Mouse (Mus musculus) midbrain, postnatal 0 days (tissue): ENCODE results near the gene Dlx4. TPM values are rescaled to one million over a fixed set of nuclear protein-coding genes. Genes with fewer than 3 reads are reported as not detected.

Experiments
- ATAC-seq: fragments of 200-750 bp; cut with Nextera tagmentation; 2 replicates; pipeline ENCODE4 v1.8.0; 2017; ENCODE audit warnings: moderate number of reproducible peaks, mild to moderate bottlenecking, moderate TSS enrichment, moderate library complexity; ENCODE audit not compliant: low FRiP score
- DNase-seq: peaks from one replicate; pipeline ENCODE4 v3.0.0-alpha.2; 2015; ENCODE audit warnings: low spot score
- H3K27ac ChIP-seq: fragments of 300-500 bp; sonication (generic); 2 replicates; pipeline ENCODE4 v1.5.1; 2014; ENCODE audit warnings: low read depth, mild to moderate bottlenecking, low read length, mixed read lengths
- H3K27me3 ChIP-seq: fragments of 300-500 bp; sonication (generic); 2 replicates; pipeline ENCODE4 v1.6.1; 2014; ENCODE audit warnings: low read length, control low read depth, mixed read lengths; ENCODE audit not compliant: insufficient read depth
- H3K36me3 ChIP-seq: fragments of 300-500 bp; sonication (generic); 2 replicates; pipeline ENCODE4 v1.6.1; 2014; ENCODE audit warnings: low read length, control low read depth, mixed read lengths; ENCODE audit not compliant: insufficient read depth
- H3K4me1 ChIP-seq: fragments of 300-500 bp; sonication (generic); 2 replicates; pipeline ENCODE4 v1.6.1; 2014; ENCODE audit warnings: mild to moderate bottlenecking, control low read depth, antibody characterized with exemption, low read length, mixed read lengths; ENCODE audit not compliant: insufficient read depth
- H3K4me2 ChIP-seq: fragments of 300-500 bp; sonication (generic); 2 replicates; pipeline ENCODE4 v1.6.1; 2014; ENCODE audit warnings: low read depth, mild to moderate bottlenecking, low read length, mixed read lengths; ENCODE audit not compliant: poor library complexity, severe bottlenecking
- H3K4me3 ChIP-seq: fragments of 300-500 bp; sonication (generic); 2 replicates; pipeline ENCODE4 v1.5.1; 2014; ENCODE audit warnings: low read depth, mild to moderate bottlenecking, low read length, moderate library complexity
- H3K9ac ChIP-seq: fragments of 300-500 bp; sonication (generic); replicated peaks from 2 replicates; pipeline ENCODE4 v1.6.1; 2014; ENCODE audit warnings: mild to moderate bottlenecking, low read length, moderate library complexity, mixed read lengths; ENCODE audit not compliant: poor library complexity, severe bottlenecking
- H3K9me3 ChIP-seq: fragments of 300-500 bp; sonication (generic); 2 replicates; pipeline ENCODE4 v1.6.1; 2016; ENCODE audit warnings: low read length, control low read depth
- CTCF ChIP-seq: IDR thresholded peaks from 2 replicates; pipeline ENCODE4 v1.5.1; 2016; ENCODE audit warnings: antibody characterized with exemption, mild to moderate bottlenecking
- WGBS: fragments of 180-500 bp; shearing (Covaris S2); extraction: QIAGEN DNeasy Blood & Tissue Kit; methylation state at CpG from one replicate; pipeline ENCODE4 v1.1.7; 2014; 5-methylcytosine and 5-hydroxymethylcytosine counted together
- polyA plus RNA-seq: library from polyadenylated mRNA; unstranded; fragments of >200 nt; fragmentation: Nextera tagmentation; extraction: Ambion mirVana; gene quantifications from 2 replicates; pipeline ENCODE4 v1.2.1, GENCODE M21; 2015
- total RNA-seq: library from RNA; depleted of rRNA; stranded (reverse); fragments of >200 nt; gene quantifications from 2 replicates; pipeline ENCODE4 v1.2.3, GENCODE M21; 2014; rRNA removed

Dlx4 gene
- total and polyA plus RNA-seq, 2 experiments from 2014 or later: 0.51 to 0.60 TPM

DNA sequence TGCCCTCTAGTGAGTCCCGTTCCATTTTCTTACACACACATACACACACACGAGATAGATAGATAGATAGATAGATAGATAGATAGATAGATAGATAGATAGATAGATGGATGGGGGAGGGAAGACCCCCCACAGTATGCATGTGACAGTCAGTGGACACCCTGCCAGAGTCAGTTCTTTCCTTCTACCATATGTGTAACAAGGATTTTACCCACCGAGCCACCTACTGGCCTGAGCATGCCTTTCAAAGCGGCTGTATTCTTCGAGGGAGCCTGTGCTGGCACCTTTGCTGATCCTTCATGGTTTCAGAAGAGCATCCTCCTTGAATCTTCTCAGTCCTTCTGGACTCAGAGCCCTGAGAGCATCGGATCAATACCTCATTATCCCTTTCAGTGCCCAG lies 48.2 kb downstream of the Dlx4 start:
- ATAC-seq: no peak
- Histone ChIP-seq H3K27ac (no peak overlapping the region), H3K4me3 (no peak overlapping the region), H3K9me3 (no peaks in the 10 kb centered on the region), H3K27me3 (no peaks in the 10 kb centered on the region), H3K4me2 (no peak overlapping the region), H3K9ac (no peak overlapping the region), H3K36me3 (no peaks in the 10 kb centered on the region), H3K4me1 (no peaks in the 10 kb centered on the region)
- DNase-seq: no peak
- TF ChIP-seq CTCF: peak; percentile 35
- WGBS: 66% methylated on average over 6 of the region's 6 CpGs

DNA sequence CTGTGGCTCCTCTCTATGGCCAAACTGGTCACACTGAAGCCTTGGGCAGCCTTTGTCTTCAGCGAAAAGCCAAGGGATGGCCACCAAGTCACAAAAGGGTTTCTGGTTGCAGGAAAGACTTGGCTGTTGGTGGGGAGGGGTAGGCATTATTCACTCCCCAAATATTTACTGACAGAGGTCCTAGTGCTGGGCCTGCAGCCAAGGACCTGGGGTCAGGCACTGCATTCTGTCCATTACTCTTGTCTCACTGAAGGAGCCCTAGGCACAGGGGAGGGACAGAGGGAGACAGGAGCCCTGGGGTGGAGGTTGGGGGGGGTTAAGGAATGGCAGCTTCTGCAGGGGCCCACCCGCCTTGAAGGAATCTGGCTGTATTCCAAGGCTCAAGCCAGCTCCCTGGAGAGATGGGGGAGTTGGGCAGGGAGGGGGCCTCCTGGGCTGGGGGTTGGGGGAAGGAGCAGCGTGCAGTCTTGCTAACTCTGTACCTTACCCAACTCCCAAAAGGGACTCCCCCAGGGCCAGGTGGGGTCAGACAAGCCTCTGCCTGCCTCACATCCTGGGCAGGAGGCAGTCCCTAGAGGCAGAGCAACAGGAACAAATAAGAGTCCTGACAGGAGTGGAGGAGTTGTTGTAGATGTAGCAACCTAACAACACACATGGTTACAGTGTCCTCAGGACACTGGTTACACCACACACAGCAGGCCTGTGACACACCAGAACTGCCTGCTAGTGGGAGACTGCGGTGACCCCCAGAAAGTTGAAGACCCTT lies 49.3 kb downstream of the Dlx4 start:
- Histone ChIP-seq H3K27ac (no peak overlapping the region), H3K9ac (no peak overlapping the region), H3K27me3 (no peaks in the 10 kb centered on the region), H3K4me3 (no peak overlapping the region), H3K36me3 (no peaks in the 10 kb centered on the region), H3K4me1 (no peaks in the 10 kb centered on the region), H3K9me3 (no peaks in the 10 kb centered on the region), H3K4me2 (no peak overlapping the region)
- WGBS: 50% methylated on average over 4 of the region's 4 CpGs
- ATAC-seq: no peak
- TF ChIP-seq CTCF: no peak
- DNase-seq: no peak

DNA sequence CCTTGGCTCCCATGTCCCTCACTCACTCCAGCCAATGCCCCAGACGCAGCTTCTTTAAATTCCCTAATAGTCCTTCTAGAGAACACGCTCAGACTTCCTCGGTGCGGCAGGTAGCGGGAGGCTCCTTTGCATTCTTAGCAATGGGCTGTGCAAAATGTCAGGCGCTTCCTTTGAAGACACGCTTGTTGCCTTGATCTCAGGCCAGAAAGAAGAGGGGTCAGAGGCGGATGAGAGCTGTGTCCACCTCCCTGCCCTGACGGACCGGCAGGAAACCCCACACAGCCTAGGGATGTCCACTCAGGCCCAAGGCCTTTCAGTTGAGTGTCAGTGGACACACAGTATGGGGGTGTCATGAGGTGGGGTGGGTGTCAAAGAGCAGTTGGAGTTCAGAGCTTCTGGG lies 50.5 kb downstream of the Dlx4 start:
- Histone ChIP-seq H3K36me3 (no peaks in the 10 kb centered on the region), H3K4me3 (no peak overlapping the region), H3K9ac (no peak overlapping the region), H3K27ac (no peak overlapping the region), H3K27me3 (no peaks in the 10 kb centered on the region), H3K4me2 (no peak overlapping the region), H3K9me3 (no peaks in the 10 kb centered on the region), H3K4me1 (no peaks in the 10 kb centered on the region)
- 74% methylated on average over 10 of the region's 10 CpGs for WGBS
- DNase-seq: no peak
- no peak for TF ChIP-seq CTCF
- ATAC-seq: no peak

DNA sequence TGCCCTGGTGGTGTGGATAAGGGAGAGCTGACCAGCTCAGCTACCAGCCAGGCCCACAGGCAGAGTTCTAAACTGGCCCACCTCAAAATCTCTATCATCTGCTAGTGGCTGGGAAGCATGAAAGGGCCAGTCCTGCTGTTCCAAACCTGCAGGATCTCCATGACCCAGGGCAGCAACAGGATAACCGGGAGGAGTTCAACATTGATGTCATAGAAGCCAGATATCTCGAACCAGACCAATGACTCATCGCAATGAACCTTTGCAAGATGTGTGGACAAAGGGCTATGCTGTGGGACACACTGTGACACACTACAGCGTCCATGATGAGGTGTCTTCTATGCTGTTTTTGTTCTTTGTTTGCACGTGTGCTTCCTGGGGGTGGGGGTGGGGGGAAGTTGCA lies 53.0 kb downstream of the Dlx4 start:
- Histone ChIP-seq H3K4me3 (no peak overlapping the region), H3K4me1 (no peaks in the 10 kb centered on the region), H3K4me2 (no peak overlapping the region), H3K27me3 (no peaks in the 10 kb centered on the region), H3K27ac (no peak overlapping the region), H3K9me3 (no peaks in the 10 kb centered on the region), H3K9ac (no peak overlapping the region), H3K36me3 (no peaks in the 10 kb centered on the region)
- no peak for TF ChIP-seq CTCF
- 81% methylated on average over 5 of the region's 5 CpGs for WGBS
- DNase-seq: no peak
- no peak for ATAC-seq

Other genes with a start within 250 kb of the Dlx4 start
- 44.7 and 50.3 TPM in 2 replicates for gene Col1a1, start 210.0 kb downstream of the Dlx4 start, total RNA-seq
- gene Col1a1, start 210.0 kb downstream of the Dlx4 start, polyA plus RNA-seq: 65.4 and 67.5 TPM in 2 replicates
- gene Hils1, start 178.7 kb downstream of the Dlx4 start, total RNA-seq: not detected in 2 replicates
- gene Hils1, start 178.7 kb downstream of the Dlx4 start, polyA plus RNA-seq: not detected in 2 replicates
- not detected in 2 replicates for gene Sgca, start 169.9 kb downstream of the Dlx4 start, total RNA-seq
- 0.29 and 0.39 TPM in 2 replicates for gene Sgca, start 169.9 kb downstream of the Dlx4 start, polyA plus RNA-seq
- gene Ppp1r9b, start 155.2 kb downstream of the Dlx4 start, total RNA-seq: 179 and 217 TPM in 2 replicates
- gene Ppp1r9b, start 155.2 kb downstream of the Dlx4 start, polyA plus RNA-seq: 18.2 and 20.4 TPM in 2 replicates
- gene Samd14, start 136.4 kb downstream of the Dlx4 start, total RNA-seq: 221 and 243 TPM in 2 replicates
- gene Samd14, start 136.4 kb downstream of the Dlx4 start, polyA plus RNA-seq: 158 and 161 TPM in 2 replicates
- 14.1 and 18.1 TPM in 2 replicates for gene Pdk2, start 104.9 kb downstream of the Dlx4 start, total RNA-seq
- 30.8 and 32.7 TPM in 2 replicates for gene Pdk2, start 104.9 kb downstream of the Dlx4 start, polyA plus RNA-seq
- gene Itga3, start 69.5 kb downstream of the Dlx4 start, total RNA-seq: 33.2 and 38.3 TPM in 2 replicates
- gene Itga3, start 69.5 kb downstream of the Dlx4 start, polyA plus RNA-seq: 11.2 and 12.3 TPM in 2 replicates
- 0.33 TPM in 1 of 2 replicates, not detected in the other for gene Dlx3, start 26.1 kb downstream of the Dlx4 start, total RNA-seq
- not detected in 2 replicates for gene Dlx3, start 26.1 kb downstream of the Dlx4 start, polyA plus RNA-seq
- gene Tac4, start 115.3 kb upstream of the Dlx4 start, total RNA-seq: not detected in 2 replicates
- gene Tac4, start 115.3 kb upstream of the Dlx4 start, polyA plus RNA-seq: not detected in 2 replicates
- 72.5 and 113 TPM in 2 replicates for gene Kat7, start 164.0 kb upstream of the Dlx4 start, total RNA-seq
- 65.6 and 72.7 TPM in 2 replicates for gene Kat7, start 164.0 kb upstream of the Dlx4 start, polyA plus RNA-seq
- gene Fam117a, start 190.8 kb upstream of the Dlx4 start, total RNA-seq: 5.3 and 6.1 TPM in 2 replicates
- gene Fam117a, start 190.8 kb upstream of the Dlx4 start, polyA plus RNA-seq: 1.1 and 1.6 TPM in 2 replicates
- 92.4 and 99.1 TPM in 2 replicates for gene Slc35b1, start 238.4 kb upstream of the Dlx4 start, total RNA-seq
- 154 and 168 TPM in 2 replicates for gene Slc35b1, start 238.4 kb upstream of the Dlx4 start, polyA plus RNA-seq